Mouse (Mus musculus) sigmoid colon, adult 10 weeks (tissue): ENCODE measurements around the gene Anp32b. TPM values are rescaled to one million over a fixed set of nuclear protein-coding genes. Genes with fewer than 3 reads are reported as not detected.

ENCODE experiments used
- polyA plus RNA-seq: library from polyadenylated mRNA; stranded (reverse); fragments of 350-450 nt; fragmentation: Illumina TruSeq; extraction: RNeasy Lipid Tissue Mini Kit (QIAGEN cat#74804); gene quantifications from one replicate; pipeline ENCODE4 v1.2.3, GENCODE M21; 2014; ENCODE audit warnings: low read depth, low replicate concordance

The Anp32b gene
- polyA plus RNA-seq = 231 TPM

GRCm38 (mm10) chr4:46450519-46451131, at the start of gene Anp32b:
Anp32b (plus strand) TSS chr4:46450902.

GRCm38 (mm10) chr4:46413406-46413805, 37.3 kb upstream of the Anp32b start, which contains the start of gene Hemgn:
Hemgn (minus strand) TSS chr4:46413506.

GRCm38 (mm10) chr4:46489028-46489925, 38.6 kb downstream of the Anp32b start, which contains the start of gene Nans:
Nans (plus strand) TSS chr4:46489248.

Other genes with a start within 250 kb of the Anp32b start
- not detected for gene Foxe1, start 107.3 kb upstream of the Anp32b start, polyA plus RNA-seq
- gene Trmo, start 61.5 kb upstream of the Anp32b start, polyA plus RNA-seq = 0.69 TPM
- gene Hemgn, start 37.4 kb upstream of the Anp32b start, polyA plus RNA-seq = not detected
- gene Nans, start 38.3 kb downstream of the Anp32b start, polyA plus RNA-seq = 90.6 TPM
- 22.9 TPM for gene Trim14, start 85.2 kb downstream of the Anp32b start, polyA plus RNA-seq
- gene Coro2a, start 151.3 kb downstream of the Anp32b start, polyA plus RNA-seq = 62.0 TPM
- gene Tbc1d2, start 199.3 kb downstream of the Anp32b start, polyA plus RNA-seq = 3.5 TPM